Mouse (Mus musculus): ENCODE measurements around the gene Mpnd. TPM values are rescaled to one million over a fixed set of nuclear protein-coding genes. Genes with fewer than 3 reads are reported as not detected.
"Not testable (repeated sequence)": the region's sequence is repeated elsewhere in the genome, so short reads cannot be mapped to it uniquely, and the experiment has no call there.

Mpnd gene
- polyA plus RNA-seq, 1 experiment from 2014 or later: 112 TPM

DNA sequence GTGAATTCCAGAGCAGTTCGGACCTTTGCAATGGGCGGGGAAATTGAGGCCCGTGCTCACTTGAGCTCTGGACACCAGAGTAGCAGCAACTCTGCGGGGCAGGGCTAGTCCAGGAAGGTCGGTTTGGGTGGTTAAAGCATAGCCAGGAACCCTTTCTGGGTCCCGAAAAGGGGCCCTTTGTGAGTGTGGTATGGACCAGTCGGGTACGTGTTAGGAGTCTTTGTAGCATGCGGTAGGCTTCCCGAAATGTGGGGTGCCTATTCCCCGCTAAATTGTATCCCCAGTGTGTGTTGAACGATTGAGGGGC is 35.3 kb downstream of the Mpnd start:
- H3K27ac ChIP-seq (ENCODE audit: low read length): peak overlapping the region; percentile 82

DNA sequence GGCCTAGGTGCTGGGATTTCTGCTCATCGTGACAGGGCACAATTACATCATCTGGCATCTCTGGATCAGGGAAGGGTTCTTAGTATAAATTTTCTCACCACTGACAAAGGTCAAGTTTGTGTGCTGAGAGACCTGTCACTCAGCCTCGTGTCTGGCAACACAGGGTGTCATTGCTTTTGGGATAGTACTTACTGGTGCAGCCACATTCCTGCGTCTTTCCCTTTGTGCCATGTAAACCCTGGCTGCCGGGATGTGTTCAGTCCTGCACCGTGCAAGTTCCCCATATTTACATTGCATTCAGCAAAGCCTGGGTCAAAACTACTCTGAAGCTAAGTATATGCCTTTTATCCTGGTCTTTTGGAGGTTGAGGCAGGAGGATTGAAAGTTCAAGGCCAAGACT is 45.9 kb downstream of the Mpnd start:
- H3K27ac ChIP-seq (ENCODE audit: low read length): no peak overlapping the region
- 84% methylated on average over 5 of the region's 5 CpGs for WGBS
- H3K4me3 ChIP-seq (ENCODE audit: low read length): no peak overlapping the region

More for the DNA sequence above, 35.3 kb downstream of the Mpnd start:
- no peaks in the 10 kb centered on the region for H3K9me3 ChIP-seq (ENCODE audit: low read length)
- ATAC-seq (ENCODE audit: low FRiP score, low TSS enrichment): no peak
- H3K27me3 ChIP-seq (ENCODE audit: insufficient read depth, low read length): no peaks in the 10 kb centered on the region
- H3K36me3 ChIP-seq (ENCODE audit: insufficient read depth, low read length): peaks cover 15% of the 10 kb centered on the region
- H3K4me3 ChIP-seq (ENCODE audit: low read length): peak overlapping the region; percentile 91
- H3K4me1 ChIP-seq (ENCODE audit: insufficient read depth, low read length): peaks cover 18% of the 10 kb centered on the region
- 1% methylated on average over 12 of the region's 12 CpGs for WGBS
- peak overlapping the region; percentile 92 for H3K9ac ChIP-seq (replicated peaks; ENCODE audit: low read length)
- peak overlapping the region; percentile 87 for H3K4me2 ChIP-seq (replicated peaks; ENCODE audit: low read depth, low read length)

DNA sequence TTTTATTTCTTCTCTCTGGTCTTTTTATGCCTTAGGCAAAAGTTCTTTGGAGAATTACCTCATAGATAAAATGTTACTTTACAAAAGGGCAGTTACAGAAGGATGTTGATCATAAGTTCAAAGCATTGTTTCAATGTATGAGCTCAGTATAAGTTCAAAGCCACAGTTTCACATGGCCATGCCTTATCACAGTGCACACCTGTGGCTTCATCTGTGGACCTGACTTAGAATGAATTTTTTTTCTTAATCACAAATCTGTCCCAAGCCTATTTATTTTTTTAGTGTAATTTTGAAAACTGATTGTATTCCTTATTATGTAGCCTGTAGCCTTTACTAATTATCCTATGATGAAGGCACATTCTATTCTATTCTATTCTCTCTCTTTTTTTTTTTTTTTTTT is 49.4 kb downstream of the Mpnd start:
- no peak overlapping the region for H3K9ac ChIP-seq (replicated peaks; ENCODE audit: low read length)
- no peak overlapping the region for H3K4me3 ChIP-seq (ENCODE audit: low read length)
- no peak overlapping the region for H3K27ac ChIP-seq (ENCODE audit: low read length)
- H3K4me1 ChIP-seq (ENCODE audit: insufficient read depth, low read length): no peaks in the 10 kb centered on the region
- ATAC-seq (ENCODE audit: low FRiP score, low TSS enrichment): no peak
- peaks cover 62% of the 10 kb centered on the region for H3K36me3 ChIP-seq (ENCODE audit: insufficient read depth, low read length)
- no peaks in the 10 kb centered on the region for H3K9me3 ChIP-seq (ENCODE audit: low read length)
- H3K4me2 ChIP-seq (replicated peaks; ENCODE audit: low read depth, low read length): no peak overlapping the region
- H3K27me3 ChIP-seq (ENCODE audit: insufficient read depth, low read length): no peaks in the 10 kb centered on the region

More for the DNA sequence above, 45.9 kb downstream of the Mpnd start:
- H3K27me3 ChIP-seq (ENCODE audit: insufficient read depth, low read length): no peaks in the 10 kb centered on the region
- no peaks in the 10 kb centered on the region for H3K9me3 ChIP-seq (ENCODE audit: low read length)
- ATAC-seq (ENCODE audit: low FRiP score, low TSS enrichment): no peak
- peaks cover 54% of the 10 kb centered on the region for H3K36me3 ChIP-seq (ENCODE audit: insufficient read depth, low read length)
- H3K4me2 ChIP-seq (replicated peaks; ENCODE audit: low read depth, low read length): no peak overlapping the region
- no peak overlapping the region for H3K9ac ChIP-seq (replicated peaks; ENCODE audit: low read length)
- no peaks in the 10 kb centered on the region for H3K4me1 ChIP-seq (ENCODE audit: insufficient read depth, low read length)

- Histone ChIP-seq H3K9ac (replicated peaks; ENCODE audit: low read length) (no peak overlapping the region), H3K36me3 (ENCODE audit: insufficient read depth, low read length) (peaks cover 64% of the 10 kb centered on the region), H3K9me3 (ENCODE audit: low read length) (no peaks in the 10 kb centered on the region), H3K4me1 (ENCODE audit: insufficient read depth, low read length) (no peaks in the 10 kb centered on the region), H3K27ac (ENCODE audit: low read length) (no peak overlapping the region), H3K4me3 (ENCODE audit: low read length) (no peak overlapping the region), H3K27me3 (ENCODE audit: insufficient read depth, low read length) (no peaks in the 10 kb centered on the region), H3K4me2 (replicated peaks; ENCODE audit: low read depth, low read length) (no peak overlapping the region)
- no peak for ATAC-seq (ENCODE audit: low FRiP score, low TSS enrichment)
- 71% methylated on average over 4 of the region's 4 CpGs for WGBS
Observed at GRCm38 (mm10) chr17:56055945-56056678, 50.6 kb downstream of the Mpnd start.

- ATAC-seq (ENCODE audit: low FRiP score, low TSS enrichment): no peak
- H3K36me3 ChIP-seq (ENCODE audit: insufficient read depth, low read length): peaks cover 67% of the 10 kb centered on the region
- WGBS: 84% methylated on average over 11 of the region's 11 CpGs
Observed at GRCm38 (mm10) chr17:56057381-56058120, 52.0 kb downstream of the Mpnd start.

DNA sequence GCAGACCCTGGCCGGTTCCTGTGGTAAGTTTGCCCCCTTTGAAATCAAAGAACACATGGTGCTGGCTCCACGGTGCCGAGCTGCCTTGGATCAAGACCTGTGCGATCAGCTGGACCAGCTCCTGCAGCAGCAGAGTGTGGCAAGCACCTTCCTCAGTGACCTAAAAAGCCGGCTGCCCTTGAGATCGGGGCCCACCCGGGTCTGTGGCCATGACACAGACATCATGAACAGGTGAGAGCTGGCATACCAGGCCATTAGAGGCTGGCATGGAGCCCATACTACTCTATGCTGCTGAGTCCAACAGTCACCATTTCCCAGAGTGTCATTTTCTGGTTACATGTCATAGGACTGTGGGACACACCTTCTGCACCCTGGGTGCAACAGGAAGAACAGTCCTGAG is 56.6 kb downstream of the Mpnd start:
- no peak overlapping the region for H3K9ac ChIP-seq (replicated peaks; ENCODE audit: low read length)
- H3K4me2 ChIP-seq (replicated peaks; ENCODE audit: low read depth, low read length): no peak overlapping the region
- H3K27me3 ChIP-seq (ENCODE audit: insufficient read depth, low read length): no peaks in the 10 kb centered on the region
- WGBS: 94% methylated on average over 7 of the region's 7 CpGs
- no peak overlapping the region for H3K27ac ChIP-seq (ENCODE audit: low read length)
- no peaks in the 10 kb centered on the region for H3K9me3 ChIP-seq (ENCODE audit: low read length)
- H3K4me3 ChIP-seq (ENCODE audit: low read length): no peak overlapping the region
- no peak for ATAC-seq (ENCODE audit: low FRiP score, low TSS enrichment)
- no peaks in the 10 kb centered on the region for H3K4me1 ChIP-seq (ENCODE audit: insufficient read depth, low read length)
- H3K36me3 ChIP-seq (ENCODE audit: insufficient read depth, low read length): peaks cover 85% of the 10 kb centered on the region

More at GRCm38 (mm10) chr17:56057381-56058120, 52.0 kb downstream of the Mpnd start:
- no peak overlapping the region for H3K27ac ChIP-seq (ENCODE audit: low read length)
- H3K27me3 ChIP-seq (ENCODE audit: insufficient read depth, low read length): no peaks in the 10 kb centered on the region
- no peak overlapping the region for H3K4me2 ChIP-seq (replicated peaks; ENCODE audit: low read depth, low read length)
- H3K9me3 ChIP-seq (ENCODE audit: low read length): no peaks in the 10 kb centered on the region
- no peaks in the 10 kb centered on the region for H3K4me1 ChIP-seq (ENCODE audit: insufficient read depth, low read length)
- no peak overlapping the region for H3K4me3 ChIP-seq (ENCODE audit: low read length)
- no peak overlapping the region for H3K9ac ChIP-seq (replicated peaks; ENCODE audit: low read length)

- H3K36me3 ChIP-seq (ENCODE audit: insufficient read depth, low read length): peaks cover 92% of the 10 kb centered on the region
- not testable (repeated sequence) for H3K27ac ChIP-seq (ENCODE audit: low read length); H3K4me2 ChIP-seq (replicated peaks; ENCODE audit: low read depth, low read length); H3K4me3 ChIP-seq (ENCODE audit: low read length); ATAC-seq (ENCODE audit: low FRiP score, low TSS enrichment); H3K9me3 ChIP-seq (ENCODE audit: low read length); H3K4me1 ChIP-seq (ENCODE audit: insufficient read depth, low read length); H3K27me3 ChIP-seq (ENCODE audit: insufficient read depth, low read length); H3K9ac ChIP-seq (replicated peaks; ENCODE audit: low read length)
- WGBS: 79% methylated on average over 6 of the region's 6 CpGs
Observed at GRCm38 (mm10) chr17:56065715-56066114, 60.2 kb downstream of the Mpnd start.

Other genes with a start within 250 kb of the Mpnd start
- 8.9 and 10.9 TPM in 2 replicates for gene Zfp119a, start 126.8 kb upstream of the Mpnd start, polyA plus RNA-seq (2015; fragmentation: Nextera tagmentation; extraction: Ambion mirVana)
- 17.6 and 19.1 TPM in 2 replicates for gene Zfp959, start 113.6 kb upstream of the Mpnd start, polyA plus RNA-seq (2015; fragmentation: Nextera tagmentation; extraction: Ambion mirVana)
- 6.3 and 7.8 TPM in 2 replicates for gene Zfp119b, start 56.2 kb upstream of the Mpnd start, polyA plus RNA-seq (2015; fragmentation: Nextera tagmentation; extraction: Ambion mirVana)
- gene Ebi3, start 53.1 kb upstream of the Mpnd start, polyA plus RNA-seq (2015; fragmentation: Nextera tagmentation; extraction: Ambion mirVana): 2.1 and 2.6 TPM in 2 replicates
- 29.8 and 34.7 TPM in 2 replicates for gene Yju2, start 46.6 kb upstream of the Mpnd start, polyA plus RNA-seq (2015; fragmentation: Nextera tagmentation; extraction: Ambion mirVana)
- gene Shd, start 35.2 kb upstream of the Mpnd start, polyA plus RNA-seq (2015; fragmentation: Nextera tagmentation; extraction: Ambion mirVana): 41.6 and 46.0 TPM in 2 replicates
- 21.6 TPM in 2 replicates for gene Fsd1, start 19.2 kb upstream of the Mpnd start, polyA plus RNA-seq (2015; fragmentation: Nextera tagmentation; extraction: Ambion mirVana)
- 21.0 and 21.4 TPM in 2 replicates for gene Stap2, start 127 bp upstream of the Mpnd start, polyA plus RNA-seq (2015; fragmentation: Nextera tagmentation; extraction: Ambion mirVana)
- 189 and 190 TPM in 2 replicates for gene Sh3gl1, start 30.9 kb downstream of the Mpnd start, polyA plus RNA-seq (2015; fragmentation: Nextera tagmentation; extraction: Ambion mirVana)
- 26.0 and 28.4 TPM in 2 replicates for gene Chaf1a, start 34.7 kb downstream of the Mpnd start, polyA plus RNA-seq (2015; fragmentation: Nextera tagmentation; extraction: Ambion mirVana)
- gene Ubxn6, start 69.3 kb downstream of the Mpnd start, polyA plus RNA-seq (2015; fragmentation: Nextera tagmentation; extraction: Ambion mirVana): 46.2 and 47.2 TPM in 2 replicates
- gene Hdgfl2, start 73.9 kb downstream of the Mpnd start, polyA plus RNA-seq (2015; fragmentation: Nextera tagmentation; extraction: Ambion mirVana): 129 and 141 TPM in 2 replicates
- 0.18 and 0.32 TPM in 2 replicates for gene Plin4, start 104.1 kb downstream of the Mpnd start, polyA plus RNA-seq (2015; fragmentation: Nextera tagmentation; extraction: Ambion mirVana)
- 1.6 and 2.6 TPM in 2 replicates for gene Plin5, start 111.9 kb downstream of the Mpnd start, polyA plus RNA-seq (2015; fragmentation: Nextera tagmentation; extraction: Ambion mirVana)
- 0.62 and 0.69 TPM in 2 replicates for gene Lrg1, start 116.3 kb downstream of the Mpnd start, polyA plus RNA-seq (2015; fragmentation: Nextera tagmentation; extraction: Ambion mirVana)
- 1.1 TPM in 2 replicates for gene Sema6b, start 134.6 kb downstream of the Mpnd start, polyA plus RNA-seq (2015; fragmentation: Nextera tagmentation; extraction: Ambion mirVana)
- gene Tnfaip8l1, start 156.8 kb downstream of the Mpnd start, polyA plus RNA-seq (2015; fragmentation: Nextera tagmentation; extraction: Ambion mirVana): 12.2 and 13.2 TPM in 2 replicates
- gene Mydgf, start 178.2 kb downstream of the Mpnd start, polyA plus RNA-seq (2015; fragmentation: Nextera tagmentation; extraction: Ambion mirVana): 102 and 109 TPM in 2 replicates
- gene Dpp9, start 213.2 kb downstream of the Mpnd start, polyA plus RNA-seq (2015; fragmentation: Nextera tagmentation; extraction: Ambion mirVana): 45.0 and 46.2 TPM in 2 replicates